ENCODE assay signal across 7 mouse cellular contexts in genomic region chr7:101974505-101974904, GRCm38 (mm10). TPM values are rescaled to one million over a fixed set of nuclear protein-coding genes. Genes with fewer than 3 reads are reported as not detected.
DNase-seq lines count a peak whose midpoint lies in the region; ATAC-seq lines count a peak whose summit lies in the region.

No protein-coding gene starts in this region.

- no peak overlapping the region for H3K4me3 ChIP-seq in midbrain, embryonic 16.5 days (ENCODE audit: low read depth, low read length)

- H3K4me2 ChIP-seq in midbrain, embryonic 16.5 days (ENCODE audit: low read length), result no peak overlapping the region

- no peak overlapping the region for H3K9ac ChIP-seq in midbrain, embryonic 16.5 days (ENCODE audit: low read depth, low read length)

- peaks cover 23% of the 10 kb centered on the region for H3K4me1 ChIP-seq in midbrain, embryonic 16.5 days (ENCODE audit: control insufficient read depth, insufficient read depth, low read length)

- no peak for ATAC-seq in midbrain, embryonic 16.5 days

- peak; percentile 24 to 33 for DNase-seq in layer of hippocampus, postnatal 14 days (ENCODE audit: low spot score in 2 of 2)
- DNase-seq in layer of hippocampus, adult 9-10 months (ENCODE audit: low spot score), result no peak
- peak; percentile 59 to 67 for DNase-seq in cerebellum, postnatal 10 days
- DNase-seq in gastrocnemius, postnatal 10 days, result peak; percentile 59
- DNase-seq in lung, postnatal 10 days, result peak; percentile 73
- no peak for DNase-seq in thymus, adult 18-20 months

- H3K27me3 ChIP-seq in midbrain, embryonic 16.5 days (ENCODE audit: control insufficient read depth, insufficient read depth, low read depth, low read length), result no peaks in the 10 kb centered on the region

- H3K36me3 ChIP-seq in midbrain, embryonic 16.5 days (ENCODE audit: control insufficient read depth, insufficient read depth, low read length), result no peaks in the 10 kb centered on the region

- no peaks in the 10 kb centered on the region for H3K9me3 ChIP-seq in midbrain, embryonic 16.5 days (replicated peaks; ENCODE audit: control insufficient read depth, low read length, poor library complexity, severe bottlenecking)

- H3K27ac ChIP-seq in midbrain, embryonic 16.5 days (ENCODE audit: low read length), result no peak overlapping the region

- WGBS in midbrain, embryonic 16.5 days, result 85% methylated on average over 2 of the region's 2 CpGs

RNA-seq across cellular contexts. Expression of gene Numa1, which starts 40.6 kb away (rescaled TPM):
- total RNA-seq in layer of hippocampus, postnatal 14 days (2021), result 10 to 100 TPM; 73.4 to 75.3 TPM
- 10 to 100 TPM; 71.8 to 80.7 TPM for total RNA-seq in gastrocnemius, postnatal 10 days (2021)
- polyA plus RNA-seq in midbrain, embryonic 16.5 days (2015; fragmentation: Nextera tagmentation; extraction: Ambion mirVana), result 37.8 and 47.3 TPM in 2 replicates

RNA-seq across cellular contexts. Expression of gene Lrrc51, which starts 40.8 kb away (rescaled TPM):
- total RNA-seq in layer of hippocampus, postnatal 14 days (2021), result 1 to 10 TPM; 4.8 to 7.4 TPM
- 1 to 10 TPM; 2.3 to 3.6 TPM for total RNA-seq in gastrocnemius, postnatal 10 days (2021)
- 11.6 and 13.4 TPM in 2 replicates for polyA plus RNA-seq in midbrain, embryonic 16.5 days (2015; fragmentation: Nextera tagmentation; extraction: Ambion mirVana)

RNA-seq across cellular contexts. Expression of gene Il18bp, which starts 44.0 kb away (rescaled TPM):
- 1 to 10 TPM; 8.4 to 8.7 TPM for total RNA-seq in layer of hippocampus, postnatal 14 days (2021)
- 1 to 10 TPM; 2.3 to 3.5 TPM for total RNA-seq in gastrocnemius, postnatal 10 days (2021)
- polyA plus RNA-seq in midbrain, embryonic 16.5 days (2015; fragmentation: Nextera tagmentation; extraction: Ambion mirVana), result 4.1 and 4.9 TPM in 2 replicates

Comparison
In these comparisons a context has a peak if more than half of its experiments do, and no peak if none do; other contexts are left out.
1. DNase-seq: peak in layer of hippocampus, postnatal 14 days (2 of 2), cerebellum, postnatal 10 days (2 of 2), gastrocnemius, postnatal 10 days (single experiment) and lung, postnatal 10 days (single experiment); none in layer of hippocampus, adult 9-10 months (single experiment) and thymus, adult 18-20 months (0 of 2).